Mouse (Mus musculus): ENCODE data around the gene Opcml.

DNA sequence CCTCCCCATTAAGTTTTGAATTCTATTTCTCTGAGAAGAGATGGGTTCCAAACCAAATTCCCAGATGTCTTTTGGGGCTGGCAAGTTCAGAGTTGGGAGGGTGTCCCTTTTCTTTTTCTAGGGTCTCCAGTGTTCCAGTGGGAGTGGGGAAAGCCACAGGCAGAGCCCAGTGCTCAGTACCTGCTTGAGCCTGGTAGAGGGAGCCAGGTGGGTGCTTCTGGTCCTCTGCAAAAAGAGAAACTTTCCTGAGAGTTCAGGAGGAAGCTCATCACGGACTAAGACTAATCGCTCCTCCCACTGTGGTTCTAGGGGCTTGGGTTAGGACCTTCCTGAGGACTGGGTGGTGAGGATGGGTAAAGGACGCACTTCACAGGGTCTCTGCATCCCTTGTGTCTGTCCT is 2.4 kb downstream of the Opcml start:
- TF ChIP-seq CTCF (IDR thresholded peaks at IDR 0.05; ENCODE audit: borderline replicate concordance, insufficient read depth, low read length) (no peak), POLR2A (IDR thresholded peaks at IDR 0.05; ENCODE audit: low read depth, low read length) (no peak)

Measured in embryonic fibroblast, embryonic 13.5 days (primary cell).